Mouse (Mus musculus) liver, adult 2 months (tissue): ENCODE measurements around the gene Btf3.

Experiments
- CTCF ChIP-seq: fragments of 200-500 bp; IDR thresholded peaks from 2 replicates; pipeline ENCODE4 v1.5.1; 2011; ENCODE audit warnings: low read depth, low read length, control low read depth
- POLR2A ChIP-seq: fragments of 200-500 bp; IDR thresholded peaks from 2 replicates; pipeline ENCODE4 v1.6.1; 2011; ENCODE audit warnings: low read length, control low read depth; ENCODE audit not compliant: insufficient read depth; ENCODE audit errors: extremely low read depth

GRCm38 (mm10) chr13:98336205-98336604 is 19.4 kb upstream of the Btf3 start:
- no peak for TF ChIP-seq POLR2A
- no peak for TF ChIP-seq CTCF
